Mouse (Mus musculus): ENCODE data around the gene Nop9.

Nop9 gene

DNA sequence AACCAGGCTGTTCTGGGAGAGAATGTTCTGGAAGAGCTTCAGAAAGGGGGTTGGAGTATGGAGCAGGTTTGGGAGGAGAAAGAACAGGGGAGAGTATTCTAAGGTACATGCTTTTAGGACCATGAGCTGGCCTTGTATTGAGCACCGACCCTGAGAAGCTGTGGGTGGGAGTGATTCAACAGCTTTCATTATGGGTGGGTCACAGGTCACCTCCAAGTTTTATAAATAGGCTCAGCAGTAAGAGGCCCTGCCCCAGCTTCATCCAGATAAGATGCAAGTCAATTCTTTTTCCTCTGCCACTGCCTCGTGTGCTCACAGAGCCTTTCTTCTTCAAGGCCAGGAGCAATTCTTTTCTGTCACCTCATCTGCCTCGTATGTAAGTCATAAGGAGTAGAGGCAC lies 31.7 kb downstream of the Nop9 start:
- DNase-seq, result no peak

DNA sequence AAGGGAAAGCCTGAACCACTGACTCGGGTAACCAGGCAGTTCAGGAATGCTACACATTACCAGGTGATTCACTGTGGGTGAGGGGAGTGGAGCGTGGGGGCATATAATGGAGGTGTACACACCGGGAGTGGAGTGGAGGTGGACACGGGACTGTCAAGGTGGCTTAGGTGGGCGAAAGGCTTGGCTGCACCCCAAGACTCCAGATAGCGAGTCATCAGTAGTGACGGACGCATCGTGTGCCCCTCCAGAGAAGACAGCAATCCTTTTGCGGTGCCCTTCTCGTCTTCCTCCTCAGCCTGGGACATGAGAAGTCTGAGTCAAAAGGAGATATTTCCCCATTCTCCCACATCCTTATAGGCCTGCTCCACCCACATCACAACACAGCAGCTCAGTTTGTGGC lies 32.3 kb downstream of the Nop9 start:
- DNase-seq, result no peak

DNA sequence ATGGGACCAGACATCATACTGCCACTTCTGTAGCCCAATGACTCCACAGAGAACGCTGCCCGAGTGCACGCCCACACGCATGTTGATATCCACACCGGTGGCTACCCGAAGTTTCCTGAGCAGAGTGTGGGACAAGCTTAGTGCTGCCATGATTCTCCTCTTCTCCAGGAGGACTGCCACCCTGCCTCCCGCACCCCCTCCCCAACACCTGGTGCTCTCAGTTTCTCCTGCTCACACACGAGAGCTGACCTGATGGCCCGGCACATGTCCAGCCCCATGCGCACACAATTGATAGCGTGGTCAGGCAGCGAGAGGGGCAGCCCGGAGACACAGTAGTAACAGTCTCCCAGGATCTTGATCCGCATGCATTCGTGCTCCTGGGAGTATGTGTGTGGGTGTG lies 33.2 kb downstream of the Nop9 start:
- no peak for DNase-seq

DNA sequence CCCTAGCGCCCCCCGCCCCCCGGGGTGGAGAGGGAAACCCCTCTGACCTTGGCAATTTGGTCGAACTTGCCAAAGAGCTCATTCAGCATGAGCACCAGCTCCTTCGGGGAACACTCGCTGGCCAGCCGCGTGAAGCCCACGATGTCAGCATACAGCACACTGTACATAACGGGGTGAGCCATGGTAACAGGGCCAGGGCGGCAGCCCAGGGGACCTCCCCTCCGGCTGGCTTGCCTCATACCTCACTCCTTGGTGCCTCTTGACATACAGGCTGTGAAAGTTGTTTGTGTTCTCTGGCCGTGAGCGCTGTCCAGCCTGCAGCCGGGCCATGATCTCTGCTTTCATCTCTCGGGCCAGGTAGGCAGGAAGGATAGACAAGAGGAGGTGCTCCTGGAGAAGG lies 34.2 kb downstream of the Nop9 start:
- DNase-seq, result peak in 1 of 2 experiments; percentile 3

DNA sequence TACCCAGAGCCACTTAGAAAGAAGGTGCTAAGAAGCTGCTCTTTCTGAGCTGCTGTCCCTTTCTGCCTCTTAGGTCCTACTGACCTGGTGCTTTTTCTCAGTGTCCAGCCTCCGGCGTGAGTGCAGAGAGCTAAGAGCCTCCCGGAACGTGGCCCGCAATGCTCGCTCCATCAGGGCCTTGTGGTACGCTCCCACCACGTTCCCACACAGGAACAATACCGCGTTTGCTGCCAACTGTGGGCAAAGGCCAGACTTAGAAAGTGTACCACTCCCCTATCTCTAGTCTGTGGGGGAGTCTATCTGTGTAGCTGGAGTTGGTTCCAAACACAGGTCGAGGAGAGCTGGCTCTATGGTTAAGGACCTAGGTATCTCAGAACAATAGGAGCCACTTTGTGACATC lies 35.2 kb downstream of the Nop9 start:
- DNase-seq, result peak in 1 of 2 experiments; percentile 3

DNA sequence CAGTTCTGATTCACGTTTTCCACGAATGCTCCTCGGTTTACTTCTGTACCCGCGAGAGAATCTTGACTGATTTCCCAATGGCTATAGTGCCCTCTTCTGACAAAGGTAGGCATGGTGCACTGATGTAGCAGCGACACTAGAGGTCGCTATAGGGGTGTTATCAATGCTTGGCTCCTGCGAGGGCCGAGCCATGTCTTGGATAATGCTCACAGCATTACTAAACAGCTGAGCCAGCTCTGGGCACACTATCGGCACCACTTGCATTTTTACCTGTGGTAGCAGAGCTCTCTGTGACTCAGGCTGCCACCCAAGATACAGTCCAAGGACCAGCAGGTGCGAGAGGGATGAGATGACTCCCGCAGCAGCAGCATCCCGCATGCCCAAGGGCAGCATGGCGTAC lies 35.8 kb downstream of the Nop9 start:
- DNase-seq, result peak; percentile 68 to 80

DNA sequence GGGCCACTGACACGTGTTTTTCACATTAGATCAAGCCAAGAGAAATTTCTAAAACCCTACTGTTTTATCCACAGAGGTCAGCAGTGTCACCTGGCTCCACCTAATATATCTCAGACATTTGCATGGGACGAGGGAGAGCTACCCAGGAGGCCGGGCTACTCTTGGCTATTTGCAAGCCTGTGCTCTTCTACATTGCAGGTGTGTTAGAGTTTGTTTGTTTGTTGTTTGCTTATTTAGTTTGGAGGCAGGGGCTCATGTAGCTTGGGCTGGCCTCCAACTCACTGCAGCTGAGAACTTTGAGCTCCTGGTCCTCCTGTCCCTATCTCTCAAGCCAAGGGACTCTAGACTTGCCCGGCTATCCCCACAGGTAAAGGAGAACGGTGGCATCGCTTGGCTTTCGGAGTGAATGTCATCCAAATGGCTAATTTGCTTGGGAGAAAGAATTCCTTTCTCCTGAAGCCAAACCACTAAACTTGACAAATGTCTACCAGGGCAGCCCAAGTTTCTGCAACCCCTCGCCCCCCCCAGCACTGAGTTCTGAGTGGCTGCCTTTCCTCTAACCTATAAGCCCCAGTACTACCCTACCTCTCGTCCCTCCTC lies 37.0 kb downstream of the Nop9 start:
- DNase-seq, result peak in 1 of 2 experiments; percentile 3

DNA sequence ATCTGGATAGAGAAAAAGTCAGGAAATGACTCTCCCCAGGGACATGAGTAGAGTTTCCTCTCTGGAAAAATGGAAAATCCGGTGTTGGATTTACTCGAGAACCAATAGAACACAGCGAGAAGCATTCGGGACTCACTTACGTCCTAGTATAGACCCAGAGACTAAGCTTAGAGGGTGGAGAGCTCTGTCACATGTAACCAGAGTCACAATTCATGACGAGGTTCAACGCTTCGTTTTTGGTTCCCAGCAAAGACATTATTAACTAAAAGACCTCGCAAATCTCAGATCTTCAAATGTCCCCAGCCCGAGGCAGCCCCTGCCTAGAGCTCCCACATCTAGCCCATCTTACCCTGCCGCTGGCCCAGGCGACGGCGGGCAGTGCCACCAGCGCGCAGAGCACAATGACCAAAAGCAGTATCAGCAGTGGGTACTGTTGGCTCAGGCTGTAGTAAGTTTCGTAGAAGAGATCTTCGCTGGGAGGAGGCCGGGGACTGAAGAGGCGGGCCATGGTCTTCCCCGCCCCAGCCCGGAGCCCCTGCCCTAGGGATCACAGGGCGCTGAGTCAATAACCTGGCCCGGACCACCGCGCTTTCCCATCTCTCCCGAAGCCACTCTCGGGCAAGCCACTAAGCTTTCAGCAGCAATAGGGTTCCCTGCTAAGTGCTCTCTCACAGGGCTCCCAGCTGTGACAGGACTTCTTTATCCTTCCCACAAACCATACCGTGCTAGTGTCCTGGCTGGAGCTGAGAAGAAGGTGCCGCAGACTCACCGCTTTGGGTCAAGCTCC lies 37.9 kb downstream of the Nop9 start:
- peak in 1 of 2 experiments; percentile 22 for DNase-seq

DNA sequence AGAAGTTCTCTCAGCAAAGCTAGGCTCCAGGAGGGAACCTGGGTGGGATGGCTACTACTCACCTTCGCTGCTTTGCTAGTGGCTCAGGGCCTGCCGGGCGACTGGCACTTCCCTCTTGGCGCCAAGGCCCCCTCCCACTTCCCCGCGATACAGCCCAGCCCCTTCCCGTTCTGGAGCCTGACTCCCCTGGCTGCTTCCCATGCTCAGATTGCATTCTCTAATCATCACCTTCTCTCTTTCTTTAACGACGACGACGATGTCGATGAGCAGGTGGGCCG lies 38.4 kb downstream of the Nop9 start, which contains the start of gene Adcy4:
Gene Adcy4, minus strand, starts transcription at position 138 of the 278 bp plus-strand sequence.
- peak in 1 of 2 experiments; percentile 62 for DNase-seq

DNA sequence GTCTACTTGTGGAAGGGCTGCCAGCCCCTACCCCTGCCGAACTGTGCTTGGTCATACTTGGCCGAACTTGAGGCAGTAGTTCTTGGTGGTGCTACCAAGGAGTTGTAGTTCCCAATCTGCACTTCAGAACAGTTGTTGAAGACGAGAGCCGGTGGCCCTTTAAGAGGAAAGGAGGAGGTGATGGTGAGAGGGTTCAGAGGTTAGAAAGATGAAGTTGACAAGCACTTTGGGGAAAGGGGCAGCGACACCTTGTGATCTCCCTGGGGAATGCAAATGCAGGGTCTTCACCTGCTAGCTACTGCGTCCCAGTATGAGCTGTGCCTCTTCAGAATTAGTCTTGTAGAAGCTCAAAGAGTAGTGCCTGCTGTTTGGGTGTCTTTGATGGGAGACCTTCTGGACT lies 39.7 kb downstream of the Nop9 start:
- DNase-seq, result peak in 1 of 2 experiments; percentile 23

DNA sequence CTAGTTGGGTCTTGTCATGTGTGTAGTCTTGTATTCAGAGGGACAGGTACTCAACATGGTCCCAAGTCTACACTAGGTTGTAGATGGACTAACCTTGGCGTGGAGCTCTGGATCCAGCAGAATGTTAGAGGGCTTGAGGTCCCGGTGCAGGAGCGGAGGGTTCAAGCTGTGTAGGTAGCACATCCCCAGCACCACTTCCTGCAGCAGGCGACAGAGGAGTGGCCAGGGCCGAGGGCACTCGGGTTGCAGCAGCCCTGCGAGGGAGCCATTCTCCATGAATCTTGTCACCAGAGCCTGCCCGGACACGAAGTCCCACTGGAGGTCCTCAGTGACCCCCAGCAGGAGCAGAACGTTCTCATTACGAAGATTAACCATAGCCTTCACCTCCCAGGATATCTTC lies 42.2 kb downstream of the Nop9 start:
- peak in 1 of 2 experiments; percentile 3 for DNase-seq

DNA sequence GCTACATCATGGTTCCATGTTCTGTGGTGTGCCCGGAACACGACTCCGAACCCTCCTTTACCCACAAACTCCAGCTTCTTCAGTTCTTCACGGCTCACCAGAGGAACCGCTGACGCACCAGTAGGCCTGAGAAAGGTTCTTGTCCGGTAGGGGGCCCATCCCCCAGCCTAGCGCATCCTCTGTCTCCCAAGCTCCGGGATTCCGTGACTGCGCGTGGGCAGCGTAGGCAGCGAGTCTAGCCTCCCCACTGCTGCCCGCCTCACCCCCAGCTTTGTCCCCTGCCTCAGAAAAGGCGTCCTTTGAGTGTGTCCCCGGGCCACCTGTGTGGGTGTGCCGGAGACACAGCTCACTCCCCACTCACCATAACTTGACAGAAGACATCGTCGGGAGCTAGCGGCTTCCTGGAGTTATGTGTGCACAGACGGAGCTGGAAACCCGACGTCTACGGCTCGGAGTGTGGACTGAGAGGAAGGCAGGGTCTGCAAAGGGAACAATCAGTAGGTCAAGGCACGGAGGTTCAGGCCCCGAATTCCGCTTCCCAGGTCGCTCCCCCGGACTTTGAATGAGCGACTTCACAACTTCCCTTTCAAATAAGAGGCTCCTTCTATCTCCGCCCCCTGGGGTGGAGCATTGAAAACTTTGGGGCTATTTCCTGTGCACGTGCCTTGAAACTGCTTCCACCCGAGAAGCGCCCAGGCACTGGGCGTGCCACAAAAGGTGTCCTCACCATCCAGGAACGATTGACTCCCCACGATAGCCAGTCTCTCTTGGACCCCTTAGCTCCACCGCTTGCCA lies 43.0 kb downstream of the Nop9 start, which contains the start of gene Ripk3:
Gene Ripk3, minus strand, starts transcription at position 610 of the 795 bp plus-strand sequence.
- peak; percentile 72 to 75 for DNase-seq

DNA sequence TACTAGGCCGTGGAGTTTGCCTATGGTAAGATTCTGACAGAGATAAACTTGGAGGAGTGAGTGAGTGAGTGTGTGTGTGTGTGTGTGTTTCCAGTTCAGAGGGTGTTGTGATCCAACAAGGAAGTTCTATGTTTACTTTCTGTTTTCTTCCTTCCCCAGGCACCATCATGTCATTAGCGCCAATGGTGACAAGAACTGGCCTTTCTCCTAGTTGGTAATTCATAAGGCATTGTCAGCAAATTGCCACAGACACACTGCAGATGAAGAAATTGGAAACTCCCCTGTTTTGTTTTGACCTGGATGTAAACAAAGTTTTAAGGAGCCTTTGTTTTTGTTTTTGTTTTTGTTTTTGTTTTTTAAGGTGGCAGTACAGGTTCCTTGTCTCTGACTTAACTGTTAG lies 48.0 kb downstream of the Nop9 start:
- no peak for DNase-seq

DNA sequence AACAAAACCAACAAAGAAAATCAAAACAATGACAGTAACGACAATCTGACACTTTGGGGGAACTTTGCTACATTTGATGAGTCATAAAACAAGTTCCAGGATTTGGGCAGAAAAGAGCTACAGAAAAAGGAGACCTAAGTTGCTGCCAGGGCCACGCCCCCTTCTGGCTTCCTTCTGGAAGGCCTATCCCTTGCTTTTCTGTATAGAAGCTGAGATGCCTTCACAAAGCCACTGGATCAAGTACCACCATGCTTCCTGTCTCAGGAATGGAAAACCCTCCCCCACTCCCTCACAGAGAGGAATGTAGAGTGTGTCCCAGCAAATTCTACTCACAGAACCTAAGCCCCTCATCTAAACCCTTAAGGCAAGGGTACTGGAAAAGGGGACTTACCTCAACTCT lies 48.5 kb downstream of the Nop9 start:
- no peak for DNase-seq

DNA sequence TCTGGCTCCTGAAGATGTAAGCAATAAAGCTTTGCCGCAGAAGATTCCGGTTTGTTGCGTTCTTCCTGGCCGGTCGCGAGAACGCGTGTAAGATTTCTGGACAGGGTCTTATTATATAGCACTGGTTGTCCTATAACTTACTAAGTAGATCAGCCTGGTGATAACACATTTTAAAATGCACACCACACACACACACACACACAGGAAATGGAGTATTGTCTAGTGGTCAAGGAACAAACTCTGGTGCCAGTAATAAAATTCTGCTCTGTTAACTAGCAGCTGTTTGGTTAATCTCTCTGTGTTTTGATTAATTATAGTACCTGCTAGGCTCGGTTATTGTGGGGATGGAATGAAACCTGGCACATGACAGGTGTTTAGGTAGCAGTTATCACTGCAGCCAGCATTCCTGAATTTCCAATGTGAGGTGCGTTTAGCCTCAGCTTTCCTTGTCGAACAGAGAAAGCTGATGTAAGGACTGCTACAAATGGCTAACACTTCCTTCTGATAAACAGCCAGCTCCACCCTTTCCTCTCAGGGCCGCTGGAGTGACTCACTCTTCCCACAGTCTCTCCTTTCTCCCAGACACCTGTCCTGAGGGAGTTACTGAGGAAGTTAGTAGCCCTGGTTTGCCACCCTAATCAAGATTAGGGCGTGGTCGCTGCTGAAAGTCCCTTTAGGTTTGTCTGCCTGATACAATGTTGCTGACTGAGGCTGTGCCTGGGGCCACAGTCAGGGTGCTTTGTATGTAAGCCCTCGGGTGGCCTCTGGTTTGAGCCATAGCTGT lies 50.1 kb downstream of the Nop9 start:
- peak; percentile 48 to 59 for DNase-seq
